Mouse (Mus musculus): ENCODE results near the gene Mrps14.

- TF ChIP-seq POLR2A (IDR thresholded peaks at IDR 0.05; ENCODE audit: borderline replicate concordance, extremely low read depth, insufficient read depth, insufficient read length, poor library complexity, severe bottlenecking) (no peak), CTCF (IDR thresholded peaks at IDR 0.05; ENCODE audit: borderline replicate concordance, extremely low read depth, insufficient read depth, insufficient read length) (no peak)
Observed at GRCm38 (mm10) chr1:160149291-160149906, 45.6 kb upstream of the Mrps14 start.
